Mouse (Mus musculus) neural tube, embryonic 12.5 days (tissue): ENCODE data around the gene Ubr4. TPM values are rescaled to one million over a fixed set of nuclear protein-coding genes. Genes with fewer than 3 reads are reported as not detected.
"Not testable (repeated sequence)": the region's sequence is repeated elsewhere in the genome, so short reads cannot be mapped to it uniquely, and the experiment has no call there.

Source experiments
- ATAC-seq: fragments of 200-750 bp; cut with Nextera tagmentation; 2 replicates; pipeline ENCODE4 v1.8.0; 2017; ENCODE audit warnings: low read depth, mild to moderate bottlenecking, moderate TSS enrichment, moderate library complexity; ENCODE audit not compliant: low FRiP score
- H3K27ac ChIP-seq: fragments of 300-500 bp; sonication (generic); 2 replicates; pipeline ENCODE4 v1.5.1; 2016
- H3K27me3 ChIP-seq: fragments of 300-500 bp; sonication (generic); replicated peaks from 2 replicates; pipeline ENCODE4 v1.6.1; 2016; ENCODE audit warnings: mild to moderate bottlenecking
- H3K36me3 ChIP-seq: fragments of 300-500 bp; sonication (generic); 2 replicates; pipeline ENCODE4 v1.6.1; 2016; ENCODE audit warnings: mild to moderate bottlenecking
- H3K4me1 ChIP-seq: fragments of 300-500 bp; sonication (generic); 2 replicates; pipeline ENCODE4 v1.6.1; 2016
- H3K4me2 ChIP-seq: fragments of 300-500 bp; sonication (generic); replicated peaks from 2 replicates; pipeline ENCODE4 v1.6.1; 2016; ENCODE audit warnings: mild to moderate bottlenecking
- H3K4me3 ChIP-seq: fragments of 300-500 bp; sonication (generic); 2 replicates; pipeline ENCODE4 v1.5.1; 2016
- H3K9ac ChIP-seq: fragments of 300-500 bp; sonication (generic); 2 replicates; pipeline ENCODE4 v1.6.1; 2016; ENCODE audit warnings: mild to moderate bottlenecking
- H3K9me3 ChIP-seq: fragments of 300-500 bp; sonication (generic); 2 replicates; pipeline ENCODE4 v1.6.1; 2016; ENCODE audit warnings: mild to moderate bottlenecking
- WGBS: fragments of 180-500 bp; shearing (Covaris S2); methylation state at CpG from one replicate; pipeline ENCODE4 v1.1.7; 2016; 5-methylcytosine and 5-hydroxymethylcytosine counted together
- polyA plus RNA-seq: library from polyadenylated mRNA; unstranded; fragments of >200 nt; fragmentation: Nextera tagmentation; extraction: Ambion mirVana; gene quantifications from 2 replicates; pipeline ENCODE4 v1.2.1, GENCODE M21; 2016

Ubr4 gene
- polyA plus RNA-seq, 1 experiment from 2014 or later: 82.8 TPM

DNA sequence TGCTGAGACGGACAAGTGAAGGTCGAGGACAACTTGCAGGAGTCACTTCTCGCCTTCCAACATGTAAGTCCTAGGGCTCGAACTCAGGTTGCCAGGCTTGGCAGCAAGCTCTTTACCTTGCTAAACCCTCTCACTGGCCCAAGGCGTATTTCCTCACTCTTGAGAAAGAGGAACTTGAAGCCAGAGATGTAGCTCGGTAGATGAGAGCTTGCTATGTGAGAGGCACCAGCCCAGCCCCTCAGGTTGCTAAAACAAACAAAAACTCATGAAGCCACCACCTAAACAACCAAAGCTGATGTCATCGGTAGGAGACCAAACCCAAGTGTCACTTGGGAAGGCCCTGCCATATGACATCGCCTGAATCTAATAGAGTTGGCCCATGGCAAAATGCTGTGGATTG lies 151.5 kb downstream of the Ubr4 start:
- H3K27ac ChIP-seq: no peak overlapping the region
- no peaks in the 10 kb centered on the region for H3K36me3 ChIP-seq
- no peak overlapping the region for H3K4me3 ChIP-seq
- no peak overlapping the region for H3K9ac ChIP-seq
- WGBS: 89% methylated on average over 8 of the region's 8 CpGs
- no peaks in the 10 kb centered on the region for H3K4me1 ChIP-seq
- no peak for ATAC-seq
- peaks cover 7% of the 10 kb centered on the region; the same call in 1 of the 2 replicates for H3K9me3 ChIP-seq
- no peak overlapping the region for H3K4me2 ChIP-seq
- H3K27me3 ChIP-seq: no peaks in the 10 kb centered on the region

DNA sequence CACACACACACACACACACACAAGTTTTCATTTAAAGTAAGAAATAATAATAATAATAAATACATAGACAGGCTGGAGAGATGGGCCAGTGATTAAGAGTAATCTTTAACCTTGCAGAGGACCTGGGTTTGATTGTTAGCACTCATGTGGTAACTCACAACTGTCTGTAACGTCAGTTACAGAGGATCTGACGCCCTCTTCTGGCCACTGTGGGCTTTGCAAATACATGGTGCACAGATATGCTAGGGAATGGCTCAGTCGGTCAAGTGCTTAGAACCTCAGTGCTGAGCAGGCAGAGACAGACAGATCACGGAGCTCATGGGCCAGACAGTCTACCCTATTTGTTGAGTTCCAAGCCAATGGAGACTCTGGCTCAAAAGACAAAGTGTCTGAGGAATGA lies 153.3 kb downstream of the Ubr4 start:
- no peak for ATAC-seq
- no peak overlapping the region for H3K4me2 ChIP-seq
- peaks cover 7% of the 10 kb centered on the region; the same call in 1 of the 2 replicates for H3K9me3 ChIP-seq
- H3K27me3 ChIP-seq: no peaks in the 10 kb centered on the region
- H3K9ac ChIP-seq: no peak overlapping the region
- no peak overlapping the region for H3K4me3 ChIP-seq
- 74% methylated on average over 4 of the region's 4 CpGs for WGBS
- H3K4me1 ChIP-seq: no peaks in the 10 kb centered on the region
- no peak overlapping the region for H3K27ac ChIP-seq
- H3K36me3 ChIP-seq: no peaks in the 10 kb centered on the region

DNA sequence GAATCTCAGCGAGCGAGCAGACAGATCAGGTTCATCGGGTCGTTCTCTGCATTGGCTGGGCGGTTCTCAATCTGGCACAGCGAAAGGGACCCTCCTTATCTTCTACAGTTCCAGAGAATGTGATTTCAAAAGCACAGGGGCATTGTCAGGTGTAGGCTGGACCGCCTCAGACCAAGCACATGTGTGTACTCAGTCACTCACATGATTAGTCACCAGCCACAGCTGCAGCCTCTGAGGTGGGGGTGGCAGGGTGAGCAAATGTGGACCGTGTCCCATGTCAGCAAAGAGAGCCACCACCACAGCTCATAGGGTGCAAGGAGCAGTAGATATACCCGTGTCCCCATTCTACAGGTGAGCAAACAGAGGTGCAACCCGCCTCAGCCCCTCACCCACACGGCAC lies 154.3 kb downstream of the Ubr4 start:
- no peak overlapping the region for H3K27ac ChIP-seq
- H3K4me3 ChIP-seq: no peak overlapping the region
- H3K27me3 ChIP-seq: no peaks in the 10 kb centered on the region
- ATAC-seq: no peak
- no peaks in the 10 kb centered on the region for H3K4me1 ChIP-seq
- no peak overlapping the region for H3K4me2 ChIP-seq
- peaks cover 7% of the 10 kb centered on the region; the same call in 1 of the 2 replicates for H3K9me3 ChIP-seq
- no peak overlapping the region for H3K9ac ChIP-seq
- 94% methylated on average over 11 of the region's 11 CpGs for WGBS
- no peaks in the 10 kb centered on the region for H3K36me3 ChIP-seq

DNA sequence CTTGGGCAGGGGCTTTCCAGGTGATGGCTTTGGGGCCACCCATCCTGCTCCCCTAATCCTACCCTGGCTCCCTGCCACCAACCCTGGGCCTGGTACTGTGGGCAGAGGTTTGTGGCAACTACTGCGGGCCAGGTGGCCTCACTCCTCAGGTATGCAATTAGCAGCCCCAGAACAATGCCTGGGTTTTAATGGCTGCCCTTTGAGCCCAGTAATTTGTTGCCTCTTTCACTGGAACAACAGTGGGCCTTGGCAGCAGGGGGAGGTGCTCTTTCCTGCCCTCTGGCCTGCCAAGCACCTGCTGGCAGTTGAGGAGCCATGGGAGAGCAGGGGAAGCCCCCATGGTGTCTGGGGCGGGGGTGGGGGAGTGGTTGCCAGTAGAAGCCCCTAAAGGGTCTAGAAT lies 156.7 kb downstream of the Ubr4 start:
- Histone ChIP-seq H3K36me3 (no peaks in the 10 kb centered on the region), H3K9me3 (peaks cover 7% of the 10 kb centered on the region; the same call in 1 of the 2 replicates), H3K4me3 (no peak overlapping the region), H3K4me1 (no peaks in the 10 kb centered on the region), H3K4me2 (no peak overlapping the region), H3K9ac (no peak overlapping the region), H3K27ac (no peak overlapping the region), H3K27me3 (no peaks in the 10 kb centered on the region)
- 57% methylated on average over 2 of the region's 2 CpGs for WGBS
- no peak for ATAC-seq

DNA sequence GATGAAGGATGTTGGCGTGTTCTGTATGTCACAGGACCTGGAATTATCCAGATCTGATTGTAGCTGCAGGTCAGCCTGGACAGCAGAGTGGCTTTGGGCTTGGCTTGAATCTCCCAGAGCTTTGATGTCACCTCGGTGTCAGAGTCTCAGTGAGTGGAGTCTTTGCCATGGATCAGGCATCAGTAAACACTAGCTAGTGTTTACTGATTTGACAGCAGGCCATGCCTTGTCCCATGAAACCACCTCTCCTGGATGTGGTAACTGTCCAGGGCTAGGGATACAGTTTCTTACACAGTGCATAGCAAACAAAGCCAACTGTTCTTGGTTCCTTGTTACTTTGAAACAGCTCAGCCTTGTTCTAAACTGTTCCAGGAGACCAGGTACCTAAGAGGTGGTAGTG lies 159.1 kb downstream of the Ubr4 start:
- ATAC-seq: no peak
- H3K27me3 ChIP-seq: no peaks in the 10 kb centered on the region
- no peaks in the 10 kb centered on the region for H3K4me1 ChIP-seq
- no peak overlapping the region for H3K27ac ChIP-seq
- 82% methylated on average over 2 of the region's 2 CpGs for WGBS
- H3K9me3 ChIP-seq: no peaks in the 10 kb centered on the region
- H3K9ac ChIP-seq: no peak overlapping the region
- H3K36me3 ChIP-seq: no peaks in the 10 kb centered on the region
- H3K4me2 ChIP-seq: no peak overlapping the region
- no peak overlapping the region for H3K4me3 ChIP-seq

DNA sequence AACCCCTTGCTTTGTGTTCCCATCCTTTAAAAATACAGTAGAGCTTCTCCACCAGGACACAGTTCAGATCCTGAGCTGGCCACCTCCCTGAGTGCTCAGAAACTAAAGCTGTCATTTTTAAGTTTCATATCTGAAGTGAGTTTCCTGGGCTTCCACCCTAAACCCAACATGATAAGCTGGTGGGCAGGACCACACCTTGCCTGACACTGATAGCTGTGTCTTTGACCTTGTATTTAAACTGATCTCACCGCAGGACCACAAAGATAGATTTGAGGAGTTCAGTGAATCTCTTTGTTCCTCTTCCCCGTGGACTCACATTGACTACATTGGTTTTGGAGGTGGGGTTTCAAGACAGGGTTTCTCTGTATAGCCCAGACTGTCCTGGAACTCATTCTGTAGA lies 160.6 kb downstream of the Ubr4 start:
- Histone ChIP-seq H3K9me3 (no peaks in the 10 kb centered on the region), H3K4me1 (no peaks in the 10 kb centered on the region), H3K4me2 (no peak overlapping the region), H3K36me3 (no peaks in the 10 kb centered on the region), H3K27me3 (no peaks in the 10 kb centered on the region), H3K4me3 (no peak overlapping the region), H3K27ac (no peak overlapping the region), H3K9ac (no peak overlapping the region)
- 82% methylated on average over 2 of the region's 2 CpGs for WGBS
- no peak for ATAC-seq

DNA sequence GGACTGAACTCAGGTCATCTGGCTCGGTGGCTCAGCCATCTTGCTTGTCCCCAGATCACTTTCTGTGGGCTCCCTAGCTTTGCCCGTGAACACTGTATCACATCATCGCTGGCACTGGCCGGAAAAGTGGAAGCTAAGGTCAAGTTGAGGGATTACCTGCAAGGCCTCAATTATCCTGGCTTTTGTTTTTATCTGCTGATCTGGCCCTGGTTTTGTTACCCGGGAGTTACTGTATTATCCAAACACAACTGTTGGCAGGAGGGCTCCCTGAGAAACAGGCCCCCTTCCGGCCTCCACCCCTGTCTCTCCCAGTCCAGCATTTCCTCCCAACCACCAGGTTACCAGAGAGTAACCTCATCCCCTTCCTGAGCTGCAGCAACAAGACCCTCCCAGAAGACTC lies 166.8 kb downstream of the Ubr4 start:
- no peak overlapping the region for H3K4me2 ChIP-seq
- H3K4me1 ChIP-seq: no peaks in the 10 kb centered on the region
- WGBS: 91% methylated on average over 6 of the region's 6 CpGs
- no peak for ATAC-seq
- no peaks in the 10 kb centered on the region for H3K36me3 ChIP-seq
- H3K9me3 ChIP-seq: no peaks in the 10 kb centered on the region
- H3K27ac ChIP-seq: no peak overlapping the region
- H3K27me3 ChIP-seq: no peaks in the 10 kb centered on the region; the same call in 1 of the 2 replicates
- no peak overlapping the region for H3K4me3 ChIP-seq
- no peak overlapping the region for H3K9ac ChIP-seq

- H3K4me2 ChIP-seq: no peak overlapping the region
- ATAC-seq: no peak
- no peaks in the 10 kb centered on the region; the same call in 1 of the 2 replicates for H3K27me3 ChIP-seq
- 89% methylated on average over 10 of the region's 10 CpGs for WGBS
- H3K36me3 ChIP-seq: no peaks in the 10 kb centered on the region
- no peaks in the 10 kb centered on the region for H3K9me3 ChIP-seq
- no peak overlapping the region for H3K9ac ChIP-seq
- H3K4me3 ChIP-seq: no peak overlapping the region
- no peak overlapping the region for H3K27ac ChIP-seq
- H3K4me1 ChIP-seq: no peaks in the 10 kb centered on the region
Measured at GRCm38 (mm10) chr4:139521926-139522325, 169.5 kb downstream of the Ubr4 start.

DNA sequence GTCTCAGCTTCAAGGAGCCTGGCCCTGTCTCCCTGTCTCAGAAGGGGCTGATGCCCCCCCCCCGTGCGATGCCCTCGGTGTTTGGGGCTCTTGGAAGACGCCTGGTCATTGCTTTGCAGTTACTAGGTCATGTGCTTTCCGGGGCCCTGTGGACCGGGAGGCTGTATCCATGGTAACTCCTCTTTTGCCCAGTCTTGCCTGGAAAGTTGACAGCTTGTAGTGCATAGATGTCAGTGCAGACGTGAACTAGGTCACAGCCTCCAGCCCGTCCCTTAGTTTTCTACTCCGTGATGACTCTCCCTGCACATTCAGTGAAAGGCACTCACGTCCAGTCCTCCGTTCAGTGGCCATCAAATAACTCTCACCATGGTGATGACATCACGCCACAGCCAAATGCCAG lies 174.1 kb downstream of the Ubr4 start:
- H3K4me3 ChIP-seq: no peak overlapping the region
- H3K9ac ChIP-seq: no peak overlapping the region
- H3K27ac ChIP-seq: no peak overlapping the region
- no peak for ATAC-seq
- 73% methylated on average over 12 of the region's 12 CpGs for WGBS
- H3K9me3 ChIP-seq: no peaks in the 10 kb centered on the region
- no peaks in the 10 kb centered on the region for H3K4me1 ChIP-seq
- no peak overlapping the region for H3K4me2 ChIP-seq
- H3K36me3 ChIP-seq: no peaks in the 10 kb centered on the region
- H3K27me3 ChIP-seq: no peaks in the 10 kb centered on the region; the same call in 1 of the 2 replicates

- H3K9me3 ChIP-seq, H3K4me2 ChIP-seq, H3K36me3 ChIP-seq, H3K4me3 ChIP-seq, H3K4me1 ChIP-seq, H3K9ac ChIP-seq, ATAC-seq, H3K27ac ChIP-seq, H3K27me3 ChIP-seq: not testable (repeated sequence)
- WGBS: 88% methylated on average over 5 of the region's 5 CpGs
Measured at GRCm38 (mm10) chr4:139530248-139530647, 177.8 kb downstream of the Ubr4 start, which contains the start of gene Iffo2. TSS of gene Iffo2 (plus strand) at chr4:139530548.

DNA sequence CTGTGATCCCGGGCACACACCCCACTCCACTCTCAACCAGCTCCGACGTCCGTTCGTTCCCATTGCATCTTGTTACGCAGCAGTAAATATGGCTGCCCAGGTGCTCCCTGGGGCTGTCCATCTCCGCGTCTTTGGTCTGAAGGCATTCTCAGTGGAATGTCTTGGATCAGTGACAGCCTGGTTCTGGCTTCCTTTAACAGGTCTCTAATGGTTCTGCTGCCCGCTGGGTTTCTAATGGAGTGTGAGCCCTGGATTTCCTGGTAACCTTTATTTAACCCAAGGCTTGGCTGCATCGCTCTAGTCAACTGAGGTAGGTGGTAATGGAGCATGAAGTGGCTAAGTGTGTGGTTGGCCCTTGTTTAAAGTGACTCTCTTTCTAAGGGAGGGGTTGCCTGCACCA lies 179.7 kb downstream of the Ubr4 start:
- Histone ChIP-seq H3K9me3 (no peaks in the 10 kb centered on the region), H3K27me3 (no peaks in the 10 kb centered on the region), H3K4me1 (peaks cover 6% of the 10 kb centered on the region; the same call in 1 of the 2 replicates), H3K36me3 (no peaks in the 10 kb centered on the region), H3K9ac (no peak overlapping the region), H3K27ac (no peak overlapping the region), H3K4me2 (no peak overlapping the region), H3K4me3 (no peak overlapping the region)
- 88% methylated on average over 10 of the region's 10 CpGs for WGBS
- no peak for ATAC-seq

DNA sequence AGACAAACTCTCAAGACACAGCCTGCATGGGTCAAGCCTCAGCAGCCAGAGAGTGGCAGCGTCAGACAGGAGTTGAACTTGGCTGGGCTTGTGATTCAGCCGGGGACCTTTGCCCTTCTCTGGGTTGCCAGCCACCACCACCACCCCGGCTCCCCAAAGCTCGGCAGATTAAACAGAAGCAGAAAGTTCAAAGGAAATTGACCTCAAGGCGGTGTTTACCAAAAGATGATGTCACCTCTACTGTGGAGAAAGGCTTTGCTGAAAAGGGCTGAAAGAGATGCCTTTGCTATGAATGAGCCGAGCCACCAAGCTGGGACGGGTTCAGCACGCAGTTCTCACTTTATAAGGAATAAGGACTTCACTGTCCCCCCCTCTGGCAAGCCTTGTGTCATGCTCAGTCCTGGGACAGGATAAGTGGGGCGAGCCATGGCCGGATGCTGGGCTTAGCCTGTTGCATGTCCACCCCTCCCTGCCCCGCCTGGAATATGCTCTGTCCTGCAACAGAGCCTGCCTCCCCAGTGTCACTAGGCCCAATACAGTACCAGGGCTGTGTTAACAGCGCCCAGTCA lies 182.8 kb downstream of the Ubr4 start:
- H3K27ac ChIP-seq: no peak overlapping the region
- H3K27me3 ChIP-seq: no peaks in the 10 kb centered on the region
- no peaks in the 10 kb centered on the region for H3K9me3 ChIP-seq
- WGBS: 33% methylated on average over 12 of the region's 12 CpGs
- no peak overlapping the region for H3K4me2 ChIP-seq
- no peaks in the 10 kb centered on the region for H3K36me3 ChIP-seq
- peaks cover 6% of the 10 kb centered on the region; the same call in 1 of the 2 replicates for H3K4me1 ChIP-seq
- no peak overlapping the region for H3K9ac ChIP-seq
- no peak overlapping the region for H3K4me3 ChIP-seq
- ATAC-seq: no peak

DNA sequence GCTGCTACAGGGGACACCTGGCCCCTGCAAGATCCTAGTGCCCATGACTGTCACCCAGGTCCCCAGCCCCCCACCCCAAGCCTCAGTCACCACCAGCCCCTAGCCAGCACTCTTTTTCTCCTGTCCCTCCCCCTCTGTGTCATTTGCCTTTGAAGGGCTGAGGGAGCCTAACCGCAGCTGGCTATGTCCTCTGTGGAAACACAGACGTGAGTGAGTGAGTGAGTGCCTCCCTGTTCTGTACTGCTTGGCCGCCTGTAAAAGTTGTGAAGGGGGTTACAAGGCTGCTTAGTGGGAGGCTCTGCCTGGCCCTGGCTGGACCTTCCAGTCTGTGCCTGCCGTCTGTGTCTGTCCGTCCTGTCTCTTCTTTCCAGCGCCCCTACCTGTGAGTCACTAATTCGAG lies 183.3 kb downstream of the Ubr4 start:
- H3K9ac ChIP-seq: no peak overlapping the region
- H3K27ac ChIP-seq: no peak overlapping the region

More for the DNA sequence above, 183.3 kb downstream of the Ubr4 start:
- peaks cover 6% of the 10 kb centered on the region; the same call in 1 of the 2 replicates for H3K4me1 ChIP-seq
- H3K4me3 ChIP-seq: no peak overlapping the region
- ATAC-seq: no peak
- 51% methylated on average over 7 of the region's 7 CpGs for WGBS
- H3K9me3 ChIP-seq: no peaks in the 10 kb centered on the region
- no peaks in the 10 kb centered on the region for H3K36me3 ChIP-seq
- no peaks in the 10 kb centered on the region for H3K27me3 ChIP-seq
- H3K4me2 ChIP-seq: no peak overlapping the region
